Mouse (Mus musculus): ENCODE results near the gene Plekhn1.

The Plekhn1 gene

DNA sequence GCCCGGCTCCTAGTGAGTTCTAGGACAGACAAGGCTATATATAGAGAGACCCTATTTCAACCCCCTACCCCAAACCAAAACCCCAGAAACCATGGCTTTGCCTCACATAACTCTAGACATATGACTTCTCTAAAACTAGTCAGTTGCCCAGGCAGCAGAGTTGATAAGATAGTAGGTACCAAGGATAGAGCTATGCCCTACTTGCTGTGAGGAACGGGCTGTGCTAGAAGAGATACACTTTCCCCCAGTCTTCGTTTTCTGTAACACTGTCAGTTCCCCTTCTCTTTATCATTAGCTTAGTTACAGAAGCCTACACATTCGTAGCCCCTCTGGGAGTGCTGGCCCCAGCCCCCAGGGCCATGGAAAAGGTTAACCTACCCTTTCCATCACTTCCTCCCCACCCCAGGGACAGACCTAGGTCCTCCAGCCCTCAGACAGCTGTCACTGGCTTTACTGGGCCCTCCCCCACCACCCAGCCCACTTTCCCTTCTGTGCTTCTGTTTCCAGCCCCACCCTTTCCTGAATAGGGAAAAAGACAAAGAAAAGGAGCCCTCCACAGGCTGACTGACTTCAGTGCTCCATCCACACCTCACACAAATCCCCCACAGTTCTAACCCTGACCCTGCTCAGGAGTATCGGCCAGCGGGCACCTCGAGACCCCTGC, 50.2 kb downstream of the Plekhn1 start:
- no peak for DNase-seq

DNA sequence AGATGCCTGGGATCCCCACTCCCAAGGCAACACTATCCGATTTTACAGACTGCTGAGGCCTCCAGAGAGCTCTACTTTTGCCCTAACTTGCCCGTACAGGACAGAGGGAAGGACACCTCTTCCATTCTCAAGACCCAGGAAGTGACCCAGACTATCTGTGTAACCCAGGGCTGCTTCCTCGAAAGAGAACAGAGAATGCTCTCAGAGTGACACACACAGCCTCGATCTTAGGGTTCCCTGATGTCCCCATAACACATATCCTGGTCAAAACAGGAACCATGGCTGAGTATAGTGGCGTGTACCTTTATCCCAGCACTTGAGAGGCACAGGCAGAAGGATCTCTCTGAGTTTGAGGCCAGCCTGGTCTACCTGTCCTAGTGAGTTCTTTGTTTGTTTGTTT, 50.9 kb downstream of the Plekhn1 start:
- no peak for DNase-seq

DNA sequence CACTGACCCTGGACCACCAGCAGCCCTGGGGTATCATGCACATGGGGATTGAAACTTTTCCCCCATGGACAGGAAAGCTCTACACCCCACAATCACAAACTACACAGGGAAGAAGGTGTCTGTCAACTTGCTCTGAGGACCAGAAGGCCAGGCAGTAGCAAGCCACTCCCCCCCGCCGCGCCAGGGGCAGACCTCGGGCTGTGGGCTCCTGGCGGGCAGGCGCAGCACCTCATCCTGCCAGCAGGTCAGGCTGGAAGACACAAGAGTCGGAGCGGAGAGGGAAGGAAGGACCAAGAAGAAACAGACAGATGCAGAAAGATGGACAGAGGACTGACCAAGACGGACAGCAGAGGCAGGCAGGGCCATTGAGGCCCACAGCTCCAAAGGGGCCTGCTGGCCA, 57.0 kb downstream of the Plekhn1 start:
- DNase-seq = no peak

DNA sequence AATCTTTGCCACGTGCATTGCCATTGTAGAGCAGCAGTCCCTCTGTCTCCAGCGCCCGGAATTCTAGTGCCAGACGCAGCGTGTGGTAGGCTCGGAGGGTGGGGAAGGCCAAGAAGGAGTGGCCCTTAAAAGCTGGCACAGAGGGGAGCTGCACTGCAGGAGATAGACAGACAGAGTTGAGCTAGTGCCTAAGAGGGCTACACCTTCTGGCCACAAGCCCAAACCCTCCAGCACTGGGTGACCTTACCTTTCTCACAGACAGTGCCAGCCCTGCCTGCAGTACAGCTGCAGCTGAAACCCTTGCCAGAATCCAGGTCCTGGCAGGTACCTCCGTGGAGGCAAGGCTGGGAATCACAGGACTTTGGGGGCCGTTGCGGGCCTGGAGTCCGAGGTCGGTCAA, 62.8 kb downstream of the Plekhn1 start:
- DNase-seq = no peak

Measured in cerebellum, adult 11-12 months (tissue).